Mouse (Mus musculus) bone marrow, adult 2 months (tissue): Measurements from ENCODE around the gene Ctnna2. TPM values are rescaled to one million over a fixed set of nuclear protein-coding genes. Genes with fewer than 3 reads are reported as not detected.

Experiments
- H3K27ac ChIP-seq: fragments of 200-500 bp; 2 replicates; pipeline ENCODE4 v1.5.1; 2012; ENCODE audit warnings: low read depth, mild to moderate bottlenecking, control low read depth, inconsistent platforms, low read length; ENCODE audit not compliant: control insufficient read depth, poor library complexity, insufficient read depth
- H3K4me1 ChIP-seq: fragments of 200-500 bp; 2 replicates; pipeline ENCODE4 v1.6.1; 2011; ENCODE audit warnings: low read length; ENCODE audit not compliant: control insufficient read depth, insufficient read depth
- H3K4me3 ChIP-seq: fragments of 200-500 bp; replicated peaks from 2 replicates; pipeline ENCODE3; 2011; ENCODE audit warnings: mild to moderate bottlenecking, low read depth, low read length, control low read depth; ENCODE audit not compliant: control insufficient read depth
- CTCF ChIP-seq: fragments of 200-500 bp; IDR thresholded peaks from 2 replicates; pipeline ENCODE4 v1.5.1; 2011; ENCODE audit warnings: low read length, control low read depth; ENCODE audit not compliant: control insufficient read depth, insufficient read depth
- POLR2A ChIP-seq: fragments of 200-500 bp; IDR thresholded peaks from 2 replicates; pipeline ENCODE4 v1.6.1; 2011; ENCODE audit warnings: low read depth, mild to moderate bottlenecking, control low read depth, low read length, borderline replicate concordance; ENCODE audit not compliant: control insufficient read depth
- WGBS: fragments of 180-500 bp; shearing (Covaris S2); methylation state at CpG from one replicate; pipeline ENCODE4 v1.1.7; 2018; 5-methylcytosine and 5-hydroxymethylcytosine counted together
- polyA plus RNA-seq: library from polyadenylated mRNA; stranded (reverse); fragments of >200 nt; gene quantifications from 2 replicates; pipeline ENCODE4 v1.2.4, GENCODE M21; 2011; ENCODE audit warnings: low replicate concordance; ENCODE audit not compliant: missing spikeins, insufficient read depth, insufficient read length

The Ctnna2 gene
- polyA plus RNA-seq, 1 experiment, result not detected

- no peaks in the 10 kb centered on the region for H3K4me1 ChIP-seq
Measured at GRCm38 (mm10) chr6:77343781-77344180, 635.7 kb downstream of the Ctnna2 start.

GRCm38 (mm10) chr6:77335537-77335936 lies 644.0 kb downstream of the Ctnna2 start:
- Histone ChIP-seq H3K4me1 (no peaks in the 10 kb centered on the region), H3K4me3 (no peak overlapping the region), H3K27ac (no peak overlapping the region)
- no peak for TF ChIP-seq CTCF
- TF ChIP-seq POLR2A, result no peak
- 5% methylated on average over 2 of the region's 2 CpGs for WGBS

More at GRCm38 (mm10) chr6:77343781-77344180, 635.7 kb downstream of the Ctnna2 start:
- TF ChIP-seq CTCF, result no peak
- TF ChIP-seq POLR2A, result no peak
- Histone ChIP-seq H3K4me3 (no peak overlapping the region), H3K27ac (no peak overlapping the region)

- TF ChIP-seq POLR2A, result no peak
- Histone ChIP-seq H3K27ac (no peak overlapping the region), H3K4me1 (no peaks in the 10 kb centered on the region), H3K4me3 (no peak overlapping the region)
- WGBS, result 61% methylated on average over 3 of the region's 3 CpGs
Measured at GRCm38 (mm10) chr6:77324748-77325147, 654.8 kb downstream of the Ctnna2 start.

- 63% methylated on average over 1 of the region's 1 CpGs for WGBS
- TF ChIP-seq CTCF (no peak), POLR2A (no peak)
- Histone ChIP-seq H3K27ac (no peak overlapping the region), H3K4me3 (no peak overlapping the region), H3K4me1 (no peaks in the 10 kb centered on the region)
Measured at GRCm38 (mm10) chr6:77324327-77324726, 655.2 kb downstream of the Ctnna2 start.

- H3K4me3 ChIP-seq, result no peak overlapping the region
- no peak overlapping the region for H3K27ac ChIP-seq
- no peak for TF ChIP-seq CTCF
- TF ChIP-seq POLR2A, result no peak
- no peaks in the 10 kb centered on the region for H3K4me1 ChIP-seq
- 92% methylated on average over 3 of the region's 3 CpGs for whole genome bisulfite sequencing
Measured at GRCm38 (mm10) chr6:77306796-77307195, 672.7 kb downstream of the Ctnna2 start.

GRCm38 (mm10) chr6:77301305-77301704 lies 678.2 kb downstream of the Ctnna2 start:
- no peak overlapping the region for H3K4me3 ChIP-seq
- 67% methylated on average over 1 of the region's 1 CpGs for WGBS
- no peaks in the 10 kb centered on the region for H3K4me1 ChIP-seq
- TF ChIP-seq CTCF (no peak), POLR2A (no peak)
- no peak overlapping the region for H3K27ac ChIP-seq

DNA sequence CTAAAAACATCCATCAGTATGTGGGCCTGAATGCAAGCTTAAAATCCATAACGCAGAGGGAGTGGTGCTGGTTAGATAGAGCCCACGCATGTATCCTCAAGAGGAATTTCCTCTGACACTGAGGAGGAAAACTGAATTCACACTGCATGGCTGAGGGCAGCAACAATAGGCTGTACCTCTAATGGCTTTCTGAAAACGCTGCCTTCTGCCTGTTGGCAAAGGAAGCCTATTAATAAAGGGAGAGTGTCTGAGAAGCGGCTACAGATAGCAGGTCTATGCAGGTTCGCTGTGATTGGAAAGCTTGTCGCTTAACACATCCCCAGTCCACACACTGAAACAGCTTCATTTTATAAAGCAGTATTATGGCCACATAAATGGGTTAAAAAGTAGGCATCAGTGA lies 688.1 kb downstream of the Ctnna2 start:
- Histone ChIP-seq H3K27ac (no peak overlapping the region), H3K4me1 (no peaks in the 10 kb centered on the region), H3K4me3 (no peak overlapping the region)
- WGBS, result 66% methylated on average over 6 of the region's 6 CpGs
- TF ChIP-seq POLR2A (no peak), CTCF (no peak)

- H3K4me3 ChIP-seq, result no peak overlapping the region
- H3K4me1 ChIP-seq, result no peaks in the 10 kb centered on the region
- TF ChIP-seq CTCF (no peak), POLR2A (no peak)
- no peak overlapping the region for H3K27ac ChIP-seq
Measured at GRCm38 (mm10) chr6:77288402-77288801, 691.1 kb downstream of the Ctnna2 start.

DNA sequence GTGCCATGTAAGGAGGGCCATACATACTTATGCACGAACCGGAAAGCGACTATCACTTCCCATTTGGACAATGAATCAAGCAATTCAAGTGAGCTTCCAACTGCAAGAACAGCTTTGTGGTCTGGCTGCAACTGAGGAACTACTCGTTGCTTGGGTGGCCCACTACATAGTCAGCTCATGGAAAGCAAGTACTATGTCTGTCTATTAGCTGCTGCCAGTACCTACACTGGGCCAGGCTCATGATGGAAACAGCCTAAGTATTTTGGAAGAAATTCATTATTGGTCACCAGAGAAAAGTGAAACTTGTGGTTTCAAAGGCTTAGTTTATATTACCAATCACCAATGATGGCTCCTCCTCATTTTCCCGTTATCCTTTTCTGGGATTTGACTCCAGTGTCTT lies 693.2 kb downstream of the Ctnna2 start:
- WGBS, result 73% methylated on average over 5 of the region's 5 CpGs
- no peak overlapping the region for H3K27ac ChIP-seq
- no peaks in the 10 kb centered on the region for H3K4me1 ChIP-seq
- no peak overlapping the region for H3K4me3 ChIP-seq
- TF ChIP-seq POLR2A (no peak), CTCF (no peak)

GRCm38 (mm10) chr6:77278794-77279193 lies 700.7 kb downstream of the Ctnna2 start:
- H3K27ac ChIP-seq, result no peak overlapping the region
- no peak for TF ChIP-seq POLR2A
- TF ChIP-seq CTCF, result no peak
- no peak overlapping the region for H3K4me3 ChIP-seq
- WGBS, result 83% methylated on average over 5 of the region's 5 CpGs
- H3K4me1 ChIP-seq, result no peaks in the 10 kb centered on the region
